25 mouse cellular contexts compared by ENCODE assay signal in genomic region chr4:132238356-132238755, GRCm38 (mm10). TPM values are rescaled to one million over a fixed set of nuclear protein-coding genes. Genes with fewer than 3 reads are reported as not detected.
DNase-seq lines count a peak whose midpoint lies in the region; ATAC-seq and TF ChIP-seq lines count a peak whose summit lies in the region.
"Had no signal": no experiment of that assay in that cellular context is flagged by ENCODE, and none has a peak within 500 bp of the region (broad histone marks: within the 10 kb centered on the region; RNA-seq: fewer than 3 reads in every experiment).

No protein-coding gene starts in this region.

- DNase-seq in liver, adult 2 months (ENCODE audit: extremely low read depth, low read depth, low spot score), result peak; percentile 55
- no peak for DNase-seq in liver, postnatal 0 days
- DNase-seq in ES-CJ7 (ENCODE audit: low read depth, low spot score) (peak; percentile 39), R1 (ENCODE audit: low read depth, low spot score) (peak; percentile 67)
- no peak for DNase-seq in left cerebral cortex, postnatal 25 days (ENCODE audit: low spot score in 2 of 2)
- DNase-seq in gastrocnemius, adult 8-10 months (ENCODE audit: low spot score in 2 of 2), result no peak
- DNase-seq: adrenal gland, adult 8-10 months; adrenal gland, postnatal 14 days; adrenal gland, postnatal 36 days; B cell, adult 2 months; cerebellum, adult 11-12 months; cerebellum, adult 2 months; cerebellum, adult 9-10 months; cerebellum, postnatal 10 days; cerebellum, postnatal 25 days; forebrain, postnatal 0 days had no signal

- H3K27me3 ChIP-seq in liver, adult 2 months (ENCODE audit: control insufficient read depth, insufficient read depth, low read length), result no peaks in the 10 kb centered on the region
- no peaks in the 10 kb centered on the region for H3K27me3 ChIP-seq in liver, postnatal 0 days (ENCODE audit: insufficient read depth, low read length)
- H3K27me3 ChIP-seq: CH12.LX; embryonic facial prominence, embryonic 12.5 days; forebrain, embryonic 13.5 days; forebrain, embryonic 15.5 days; Patski had no signal

- TF ChIP-seq POLR2A in liver, adult 2 months (IDR thresholded peaks at IDR 0.05; ENCODE audit: extremely low read depth, insufficient read depth, low read length), result no peak

- peaks cover 9% of the 10 kb centered on the region for H3K4me1 ChIP-seq in liver, adult 2 months (ENCODE audit: control insufficient read depth, insufficient read depth, low read length)
- peaks cover 3% of the 10 kb centered on the region for H3K4me1 ChIP-seq in liver, postnatal 0 days (ENCODE audit: insufficient read depth)
- H3K4me1 ChIP-seq: embryonic facial prominence, embryonic 10.5 days; embryonic facial prominence, embryonic 12.5 days; forebrain, embryonic 13.5 days; forebrain, embryonic 15.5 days had no signal

- H3K9ac ChIP-seq in liver, adult 2 months (ENCODE audit: low read depth, low read length), result no peak overlapping the region
- no peak overlapping the region for H3K9ac ChIP-seq in liver, postnatal 0 days (replicated peaks)
- H3K9ac ChIP-seq: embryonic facial prominence, embryonic 12.5 days; forebrain, embryonic 13.5 days; forebrain, embryonic 15.5 days; forebrain, postnatal 0 days had no signal

- no peak overlapping the region for H3K27ac ChIP-seq in liver, adult 2 months (replicated peaks; ENCODE audit: insufficient read depth, low read depth, low read length)
- H3K27ac ChIP-seq in liver, postnatal 0 days (ENCODE audit: low read depth), result no peak overlapping the region
- H3K27ac ChIP-seq: embryonic facial prominence, embryonic 10.5 days; embryonic facial prominence, embryonic 12.5 days; forebrain, embryonic 13.5 days; forebrain, embryonic 15.5 days had no signal

- H3K9me3 ChIP-seq in liver, postnatal 0 days (ENCODE audit: low read length), result no peaks in the 10 kb centered on the region
- H3K9me3 ChIP-seq: embryonic facial prominence, embryonic 10.5 days; embryonic facial prominence, embryonic 12.5 days; forebrain, embryonic 13.5 days; forebrain, embryonic 15.5 days; G1E had no signal

- TF ChIP-seq CTCF in liver, adult 2 months (IDR thresholded peaks at IDR 0.05; ENCODE audit: low read depth, low read length), result no peak
- TF ChIP-seq CTCF in liver, postnatal 0 days (IDR thresholded peaks at IDR 0.05; ENCODE audit: low read depth), result no peak

- TF ChIP-seq EP300 in liver, postnatal 0 days (IDR thresholded peaks at IDR 0.05; ENCODE audit: low read depth), result no peak

- H3K36me3 ChIP-seq in liver, adult 2 months (ENCODE audit: control insufficient read depth, insufficient read depth, low read length), result peaks cover 10% of the 10 kb centered on the region
- H3K36me3 ChIP-seq in liver, postnatal 0 days (replicated peaks; ENCODE audit: insufficient read depth, low read length), result peaks cover 51% of the 10 kb centered on the region

- 76% methylated on average over 4 of the region's 4 CpGs for WGBS in liver, adult 2 months
- WGBS in liver, postnatal 0 days (ENCODE audit: insufficient replicate concordance), result 87% methylated on average over 4 of the region's 4 CpGs

- H3K4me2 ChIP-seq in liver, postnatal 0 days (ENCODE audit: low read depth, low read length), result no peak overlapping the region
- H3K4me2 ChIP-seq: embryonic facial prominence, embryonic 12.5 days; forebrain, embryonic 13.5 days; forebrain, embryonic 15.5 days had no signal

- ATAC-seq in liver, postnatal 0 days, result no peak
- ATAC-seq: activated CD4-positive, CD25-positive, alpha-beta regulatory T cell, adult 4 months; CD4-positive, CD25-positive, alpha-beta regulatory T cell, adult 4 months; forebrain, embryonic 13.5 days; forebrain, embryonic 15.5 days; forebrain, postnatal 0 days; Patski had no signal

- intact Hi-C loops in left cerebral cortex, postnatal 25 days (cut with DNase I), result no loop called here

- H3K79me2 ChIP-seq in liver, adult 2 months (ENCODE audit: control insufficient read depth, insufficient read depth, low read length), result no peaks in the 10 kb centered on the region

- no peak overlapping the region for H3K4me3 ChIP-seq in liver, adult 2 months (ENCODE audit: insufficient read depth, low read depth, low read length)
- no peak overlapping the region for H3K4me3 ChIP-seq in liver, postnatal 0 days (ENCODE audit: low read depth, low read length)
- H3K4me3 ChIP-seq: embryonic facial prominence, embryonic 10.5 days; embryonic facial prominence, embryonic 12.5 days; forebrain, embryonic 13.5 days; forebrain, embryonic 15.5 days had no signal

RNA-seq across cellular contexts. Expression of gene Gmeb1, which starts 23.0 kb away (rescaled TPM):
- 3.3 and 5.4 TPM in 2 replicates for total RNA-seq in liver, adult 2 months (2014; rRNA removed)
- 4.0 and 6.0 TPM in 2 replicates for polyA plus RNA-seq in liver, adult 2 months (2012; rRNA removed)
- 6.9 and 8.9 TPM in 2 replicates for polyA plus RNA-seq in liver, postnatal 0 days (2015; fragmentation: Nextera tagmentation; extraction: Ambion mirVana)
- total RNA-seq in left cerebral cortex, postnatal 25 days (2021), result 10 to 100 TPM; 25.2 to 26.2 TPM
- 10 to 100 TPM in 1 of 4 experiments, 1 to 10 TPM in 3; 7.4 to 11.0 (median 7.9) TPM for total RNA-seq in gastrocnemius, adult 8-10 months (2022)

RNA-seq across cellular contexts. Expression of gene Ythdf2, which starts 26.3 kb away (rescaled TPM):
- total RNA-seq in liver, adult 2 months (2014; rRNA removed), result 11.2 and 13.5 TPM in 2 replicates
- polyA plus RNA-seq in liver, adult 2 months (2012; rRNA removed), result 10.5 and 13.1 TPM in 2 replicates
- polyA plus RNA-seq in liver, postnatal 0 days (2015; fragmentation: Nextera tagmentation; extraction: Ambion mirVana), result 26.9 and 27.6 TPM in 2 replicates
- total RNA-seq in left cerebral cortex, postnatal 25 days (2021), result 10 to 100 TPM; 45.4 to 46.3 TPM
- 10 to 100 TPM; 25.1 to 30.9 (median 28.0) TPM for total RNA-seq in gastrocnemius, adult 8-10 months (2022)

RNA-seq across cellular contexts. Expression of gene Taf12, which starts 35.8 kb away (rescaled TPM):
- total RNA-seq in liver, adult 2 months (2014; rRNA removed), result 5.7 and 7.5 TPM in 2 replicates
- polyA plus RNA-seq in liver, adult 2 months (2012; rRNA removed), result 5.0 and 5.1 TPM in 2 replicates
- 27.8 and 28.2 TPM in 2 replicates for polyA plus RNA-seq in liver, postnatal 0 days (2015; fragmentation: Nextera tagmentation; extraction: Ambion mirVana)
- total RNA-seq in left cerebral cortex, postnatal 25 days (2021), result 10 to 100 TPM; 19.2 to 22.5 TPM
- total RNA-seq in gastrocnemius, adult 8-10 months (2022), result 10 to 100 TPM; 35.4 to 47.2 (median 38.4) TPM

Comparison
In these comparisons a context has a peak if more than half of its experiments do, and no peak if none do; other contexts are left out.
1. DNase-seq: peak in liver, adult 2 months (single experiment), ES-CJ7 (single experiment) and R1 (single experiment); none in liver, postnatal 0 days (single experiment), left cerebral cortex, postnatal 25 days (0 of 2) and gastrocnemius, adult 8-10 months (0 of 2).